Mouse (Mus musculus) large intestine, adult 2 months (tissue): ENCODE results near the gene Dlx2. TPM values are rescaled to one million over a fixed set of nuclear protein-coding genes. Genes with fewer than 3 reads are reported as not detected.

Experiments
- DNase-seq: peaks from one replicate; pipeline ENCODE4 v3.0.0-alpha.2; 2012; ENCODE audit warnings: low read depth, low spot score
- WGBS: fragments of 180-500 bp; shearing (Covaris S2); methylation state at CpG from one replicate; pipeline ENCODE4 v1.1.7; 2018; 5-methylcytosine and 5-hydroxymethylcytosine counted together
- polyA plus RNA-seq: library from polyadenylated mRNA; depleted of rRNA; stranded (reverse); fragments of >200 nt; gene quantifications from 2 replicates; pipeline ENCODE4 v1.2.3, GENCODE M21; 2012

The Dlx2 gene
- polyA plus RNA-seq, 1 experiment = 0.17 TPM

GRCm38 (mm10) chr2:71541418-71542226 is 4.9 kb downstream of the Dlx2 start:
- no peak for DNase-seq
- 6% methylated on average over 37 of the region's 37 CpGs for WGBS

GRCm38 (mm10) chr2:71540611-71541417 is 5.7 kb downstream of the Dlx2 start:
- no peak for DNase-seq
- 2% methylated on average over 47 of the region's 48 CpGs for WGBS

GRCm38 (mm10) chr2:71534242-71535052 is 12.1 kb downstream of the Dlx2 start:
- 3% methylated on average over 20 of the region's 20 CpGs for WGBS
- no peak for DNase-seq

GRCm38 (mm10) chr2:71533094-71533493 is 13.5 kb downstream of the Dlx2 start:
- no peak for DNase-seq
- 14% methylated on average over 5 of the region's 5 CpGs for WGBS

- DNase-seq = no peak
- WGBS = 4% methylated on average over 43 of the region's 43 CpGs
Measured at GRCm38 (mm10) chr2:71531990-71532970, 14.3 kb downstream of the Dlx2 start.

- 8% methylated on average over 12 of the region's 12 CpGs for WGBS
- DNase-seq = no peak
Measured at GRCm38 (mm10) chr2:71531124-71531590, 15.4 kb downstream of the Dlx2 start.

- no peak for DNase-seq
- WGBS = 4% methylated on average over 34 of the region's 34 CpGs
Measured at GRCm38 (mm10) chr2:71530391-71531123, 16.0 kb downstream of the Dlx2 start.

GRCm38 (mm10) chr2:71529511-71530351 is 16.8 kb downstream of the Dlx2 start:
- WGBS = under 1% methylated on average over 59 of the region's 60 CpGs
- DNase-seq = no peak

- DNase-seq = no peak
- 4% methylated on average over 55 of the region's 57 CpGs for WGBS
Measured at GRCm38 (mm10) chr2:71528714-71529510, 17.6 kb downstream of the Dlx2 start.

- DNase-seq = no peak
- 8% methylated on average over 26 of the region's 26 CpGs for WGBS
Measured at GRCm38 (mm10) chr2:71528014-71528713, 18.4 kb downstream of the Dlx2 start, which contains the start of gene Dlx1. Gene Dlx1 (plus strand): TSS chr2:71528113.

GRCm38 (mm10) chr2:71527323-71528013 is 19.1 kb downstream of the Dlx2 start:
- 8% methylated on average over 24 of the region's 24 CpGs for WGBS

GRCm38 (mm10) chr2:71526595-71527322 is 19.8 kb downstream of the Dlx2 start:
- WGBS = 11% methylated on average over 10 of the region's 10 CpGs
- DNase-seq = no peak

More at GRCm38 (mm10) chr2:71527323-71528013, 19.1 kb downstream of the Dlx2 start:
- DNase-seq = no peak

GRCm38 (mm10) chr2:71524763-71525162 is 21.8 kb downstream of the Dlx2 start:
- 35% methylated on average over 13 of the region's 13 CpGs for WGBS
- DNase-seq = no peak

- WGBS = 45% methylated on average over 4 of the region's 4 CpGs
- no peak for DNase-seq
Measured at GRCm38 (mm10) chr2:71523431-71523830, 23.1 kb downstream of the Dlx2 start.
